Mouse (Mus musculus) B cell, adult 67 days (primary cell): ENCODE measurements around the gene 1700013H16Rik. TPM values are rescaled to one million over a fixed set of nuclear protein-coding genes. Genes with fewer than 3 reads are reported as not detected.

ENCODE experiments used
- total RNA-seq, 2 experiments: library from RNA; stranded (reverse); gene quantifications; 4 replicates each; pipeline ENCODE4 v1.2.4; 2023

1700013H16Rik gene
- not detected for total RNA-seq

GRCm38 (mm10) chrX:53757736-53758135, at the start of gene 1700013H16Rik:
Gene 1700013H16Rik (minus strand): TSS chrX:53757831.

DNA sequence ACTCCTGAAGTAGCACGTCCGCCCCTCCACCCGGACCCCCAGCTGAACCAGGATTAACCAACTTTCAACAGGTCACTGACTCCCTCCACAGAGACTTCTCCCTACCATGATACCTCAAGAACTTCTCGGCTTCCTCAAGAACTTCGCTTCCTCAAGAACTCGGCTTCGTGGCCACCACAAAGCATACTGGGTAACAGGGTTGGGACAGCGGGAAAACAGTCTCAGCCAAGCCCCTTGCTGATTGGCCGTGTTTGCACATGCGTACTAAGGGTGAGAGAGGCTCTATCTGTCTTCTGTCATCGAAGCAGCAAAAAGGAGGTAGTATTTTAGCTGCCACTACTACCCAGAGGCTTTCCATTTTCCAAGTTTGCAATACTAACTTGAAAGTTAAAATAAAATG, 39.9 kb upstream of the 1700013H16Rik start, which contains the start of gene Xlr:
Gene Xlr, minus strand, starts transcription at position 188 of the 400 bp plus-strand sequence.

GRCm38 (mm10) chrX:53776276-53776675, 18.6 kb upstream of the 1700013H16Rik start, which contains the start of gene Zfp36l3:
Gene Zfp36l3 (minus strand): TSS chrX:53776394.

DNA sequence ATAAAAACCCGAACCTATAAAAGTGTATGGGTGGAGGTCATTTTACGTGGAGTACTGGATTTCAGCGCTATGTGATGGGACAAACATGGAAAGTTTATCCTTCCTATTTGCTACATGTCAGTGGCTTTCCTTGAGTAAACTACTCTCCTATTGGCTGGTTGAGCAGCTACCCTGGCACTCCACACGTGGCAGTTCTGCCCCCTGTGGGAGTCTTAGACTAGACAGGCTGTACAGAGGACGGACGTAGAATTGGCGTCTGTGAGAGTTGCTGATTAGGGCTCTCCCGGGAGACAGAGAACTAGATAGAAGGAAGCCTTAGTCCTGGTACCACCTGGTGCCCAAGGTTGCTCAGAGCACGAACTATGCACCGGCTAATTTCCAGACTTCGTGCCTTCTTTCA, 33.0 kb downstream of the 1700013H16Rik start, which contains the start of gene 4930502E18Rik:
Gene 4930502E18Rik, plus strand, starts transcription at position 231 of the 400 bp plus-strand sequence.

Other genes starting within 250 kb of the 1700013H16Rik start
- gene Rtl8c, start 149.8 kb downstream of the 1700013H16Rik start, total RNA-seq: 1 to 10 TPM in 1 of 2 experiments, not detected in 1; 5.2 TPM
- gene Gm14597, start 148.9 kb downstream of the 1700013H16Rik start, total RNA-seq: not detected
- 10 to 100 TPM; 10.1 to 18.7 TPM for gene Rtl8a, start 114.1 kb downstream of the 1700013H16Rik start, total RNA-seq
- 10 to 100 TPM in 1 of 2 experiments, 1 to 10 TPM in 1; 5.3 to 15.7 TPM for gene Rtl8b, start 87.4 kb downstream of the 1700013H16Rik start, total RNA-seq
- gene 4930502E18Rik, start 33.0 kb downstream of the 1700013H16Rik start, total RNA-seq: not detected
- gene Zfp36l3, start 18.6 kb upstream of the 1700013H16Rik start, total RNA-seq: not detected
- gene Xlr, start 39.9 kb upstream of the 1700013H16Rik start, total RNA-seq: 1 to 10 TPM in 1 of 2 experiments, not detected in 1; 1.0 TPM